Mouse (Mus musculus) bone marrow macrophage, adult 2 months (primary cell): ENCODE measurements around the gene Kif11.

Source experiments
- CTCF ChIP-seq: IDR thresholded peaks from 2 replicates; pipeline ENCODE4 v1.5.1; 2012; ENCODE audit warnings: low read depth, mild to moderate bottlenecking, low read length, moderate library complexity
- POLR2A ChIP-seq: IDR thresholded peaks from 2 replicates; pipeline ENCODE4 v1.6.1; 2012; ENCODE audit warnings: mild to moderate bottlenecking, low read depth, low read length, borderline replicate concordance

- TF ChIP-seq CTCF (no peak), POLR2A (no peak)
Measured at GRCm38 (mm10) chr19:37348331-37348730, 27.9 kb upstream of the Kif11 start.
